Mouse (Mus musculus) spleen, adult 2 months (tissue): Measurements from ENCODE around the gene Bclaf1. TPM values are rescaled to one million over a fixed set of nuclear protein-coding genes. Genes with fewer than 3 reads are reported as not detected.

ENCODE experiments used
- DNase-seq, 2 experiments: peaks; one replicate each; pipeline versions ENCODE4 v3.0.0 to v3.0.0-alpha.2; 2012 to 2021; ENCODE audit warnings: low spot score in 2 of 2, low read depth in 1 of 2
- H3K27ac ChIP-seq: fragments of 200-500 bp; 2 replicates; pipeline ENCODE4 v1.5.1; 2012; ENCODE audit warnings: low read length, inconsistent platforms; ENCODE audit not compliant: insufficient read depth
- H3K27me3 ChIP-seq: fragments of 200-500 bp; 2 replicates; pipeline ENCODE4 v1.6.1; 2012; ENCODE audit warnings: mild to moderate bottlenecking, moderate library complexity, low read length, inconsistent platforms; ENCODE audit not compliant: control insufficient read depth, insufficient read depth
- H3K36me3 ChIP-seq: fragments of 200-500 bp; 2 replicates; pipeline ENCODE4 v1.6.1; 2012; ENCODE audit warnings: mild to moderate bottlenecking, low read length, inconsistent platforms; ENCODE audit not compliant: control insufficient read depth, insufficient read depth
- H3K4me1 ChIP-seq: fragments of 200-500 bp; 2 replicates; pipeline ENCODE4 v1.6.1; 2011; ENCODE audit warnings: inconsistent platforms; ENCODE audit not compliant: control insufficient read depth, insufficient read depth, insufficient read length
- H3K4me3 ChIP-seq: fragments of 200-500 bp; 2 replicates; pipeline ENCODE4 v1.5.1; 2011; ENCODE audit warnings: mild to moderate bottlenecking, inconsistent platforms; ENCODE audit not compliant: insufficient read depth, insufficient read length; ENCODE audit errors: extremely low read depth
- CTCF ChIP-seq: fragments of 200-500 bp; IDR thresholded peaks from 2 replicates; pipeline ENCODE4 v1.5.1; 2011; ENCODE audit warnings: mild to moderate bottlenecking, inconsistent platforms; ENCODE audit not compliant: insufficient read depth, insufficient read length, insufficient replicate concordance; ENCODE audit errors: extremely low read depth
- POLR2A ChIP-seq: fragments of 200-500 bp; IDR thresholded peaks from 2 replicates; pipeline ENCODE4 v1.6.1; 2011; ENCODE audit warnings: low read depth, low read length, inconsistent platforms
- WGBS: fragments of 180-500 bp; shearing (Covaris S2); methylation state at CpG from one replicate; pipeline ENCODE4 v1.1.7; 2018; 5-methylcytosine and 5-hydroxymethylcytosine counted together
- polyA plus RNA-seq: library from polyadenylated mRNA; depleted of rRNA; stranded (reverse); fragments of >200 nt; gene quantifications from 2 replicates; pipeline ENCODE4 v1.2.3, GENCODE M21; 2012

Gene Bclaf1
- polyA plus RNA-seq, 1 experiment, result 11.5 TPM

GRCm38 (mm10) chr10:20274022-20274421, 38.2 kb upstream of the Bclaf1 start:
- TF ChIP-seq POLR2A (no peak), CTCF (no peak)
- WGBS, result 70% methylated on average over 9 of the region's 9 CpGs
- Histone ChIP-seq H3K4me3 (no peak overlapping the region), H3K27me3 (no peaks in the 10 kb centered on the region), H3K27ac (no peak overlapping the region), H3K4me1 (no peaks in the 10 kb centered on the region), H3K36me3 (peaks cover 8% of the 10 kb centered on the region)
- no peak for DNase-seq

DNA sequence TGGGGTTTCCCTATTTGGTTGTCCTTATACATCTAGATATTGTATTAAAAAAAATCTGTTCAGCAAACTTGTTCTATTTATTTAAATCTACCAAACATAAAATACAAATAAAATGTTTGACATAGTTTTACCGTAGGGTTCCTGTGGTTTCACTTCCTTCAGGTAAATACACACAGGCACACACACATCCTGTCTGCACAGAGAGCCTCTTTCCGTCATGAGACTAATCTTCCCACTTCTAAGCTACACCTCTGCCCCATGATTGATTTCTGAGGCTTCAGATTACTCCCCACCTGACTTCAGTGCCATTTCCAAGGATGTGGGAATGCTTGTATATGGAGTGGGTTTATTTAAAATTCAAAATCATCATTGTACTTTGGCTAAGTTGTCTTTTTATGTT, 30.8 kb upstream of the Bclaf1 start:
- Histone ChIP-seq H3K36me3 (no peaks in the 10 kb centered on the region; the same call in 1 of the 2 replicates), H3K27ac (peak overlapping the region; percentile 60; the same call in 1 of the 2 replicates), H3K4me1 (peaks cover 9% of the 10 kb centered on the region; the same call in 1 of the 2 replicates), H3K4me3 (no peak overlapping the region), H3K27me3 (no peaks in the 10 kb centered on the region)
- peak; percentile 19 to 57 for DNase-seq
- 13% methylated on average over 2 of the region's 2 CpGs for WGBS
- TF ChIP-seq CTCF (no peak), POLR2A (no peak)

DNA sequence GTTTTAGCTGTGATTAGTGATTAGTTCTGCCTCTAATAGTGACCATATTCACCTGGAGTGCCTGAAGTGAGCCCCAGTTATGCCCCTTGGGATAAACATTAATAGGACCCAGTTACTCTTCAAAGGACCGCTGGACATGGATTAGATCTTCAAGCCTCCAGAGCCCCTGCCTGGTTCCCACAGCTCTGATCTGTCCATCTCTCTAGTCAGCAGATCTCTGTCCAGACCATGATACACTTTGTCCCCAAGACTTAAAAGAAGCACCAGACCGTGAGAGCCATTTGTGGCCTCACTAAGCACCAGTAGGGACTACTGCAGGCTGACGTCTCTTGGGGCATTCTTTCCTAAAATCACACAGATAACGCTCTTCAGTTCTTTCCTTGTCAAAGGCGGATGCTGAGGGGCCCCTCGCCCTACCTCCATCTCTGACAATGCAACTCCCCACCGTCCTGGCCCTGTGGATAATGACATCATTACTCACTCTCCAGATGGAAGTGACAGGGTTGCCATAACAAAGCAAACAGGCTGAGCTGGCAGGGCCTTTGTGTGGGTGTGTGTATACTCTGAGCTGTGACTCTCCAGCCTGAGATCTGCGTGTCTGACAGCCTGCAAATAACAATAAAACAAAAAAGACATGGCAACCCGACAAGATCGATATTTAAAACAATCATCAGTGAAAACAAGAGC, 26.8 kb upstream of the Bclaf1 start:
- Histone ChIP-seq H3K4me1 (peaks cover 9% of the 10 kb centered on the region; the same call in 1 of the 2 replicates), H3K36me3 (no peaks in the 10 kb centered on the region), H3K4me3 (no peak overlapping the region), H3K27ac (no peak overlapping the region), H3K27me3 (no peaks in the 10 kb centered on the region)
- TF ChIP-seq CTCF (no peak), POLR2A (no peak)
- no peak for DNase-seq
- WGBS, result 83% methylated on average over 10 of the region's 10 CpGs

- Histone ChIP-seq H3K27me3 (no peaks in the 10 kb centered on the region), H3K27ac (no peak overlapping the region), H3K4me3 (no peak overlapping the region), H3K36me3 (no peaks in the 10 kb centered on the region), H3K4me1 (peaks cover 6% of the 10 kb centered on the region; the same call in 1 of the 2 replicates)
- TF ChIP-seq POLR2A, result no peak
- TF ChIP-seq CTCF, result no peak
- no peak for DNase-seq
- WGBS, result 85% methylated on average over 15 of the region's 15 CpGs
Observed at GRCm38 (mm10) chr10:20285994-20286836, 26.1 kb upstream of the Bclaf1 start.

GRCm38 (mm10) chr10:20287369-20287768, 24.9 kb upstream of the Bclaf1 start:
- DNase-seq, result no peak

DNA sequence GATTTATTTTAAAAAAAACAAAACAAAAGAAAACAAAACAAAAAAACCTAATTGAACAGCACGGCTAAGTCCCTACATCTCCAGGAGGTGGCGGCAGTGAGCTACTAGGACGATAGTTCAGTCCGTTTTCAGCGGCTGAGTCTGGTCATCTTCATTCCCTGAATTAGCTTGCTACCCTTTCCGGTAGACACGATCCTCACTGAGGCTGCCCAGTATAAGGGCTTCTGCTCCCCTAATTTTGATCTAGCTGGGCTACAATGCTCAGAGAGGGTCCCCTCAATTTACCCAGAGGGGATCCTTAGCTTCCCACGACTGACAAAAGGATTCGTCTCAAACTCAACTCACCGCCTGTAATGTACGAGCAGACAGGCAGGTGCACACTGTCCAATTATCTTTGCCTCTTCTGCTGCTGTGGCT, 21.8 kb upstream of the Bclaf1 start:
- WGBS, result 4% methylated on average over 11 of the region's 11 CpGs
- peak in 1 of 2 experiments; percentile 68 for DNase-seq
- Histone ChIP-seq H3K4me3 (peak overlapping the region; percentile 29), H3K27me3 (no peaks in the 10 kb centered on the region), H3K36me3 (no peaks in the 10 kb centered on the region), H3K27ac (no peak overlapping the region), H3K4me1 (no peaks in the 10 kb centered on the region)
- TF ChIP-seq POLR2A, result no peak
- TF ChIP-seq CTCF, result peak; percentile 73; the same call in 1 of the 2 replicates

More at GRCm38 (mm10) chr10:20287369-20287768, 24.9 kb upstream of the Bclaf1 start:
- Histone ChIP-seq H3K27me3 (no peaks in the 10 kb centered on the region), H3K4me1 (no peaks in the 10 kb centered on the region), H3K4me3 (no peak overlapping the region), H3K27ac (no peak overlapping the region), H3K36me3 (no peaks in the 10 kb centered on the region)
- 86% methylated on average over 6 of the region's 6 CpGs for WGBS
- TF ChIP-seq POLR2A, result no peak
- no peak for TF ChIP-seq CTCF

- Histone ChIP-seq H3K4me1 (no peaks in the 10 kb centered on the region), H3K27ac (no peak overlapping the region), H3K4me3 (no peak overlapping the region), H3K27me3 (no peaks in the 10 kb centered on the region), H3K36me3 (no peaks in the 10 kb centered on the region)
- DNase-seq, result no peak
- TF ChIP-seq POLR2A (no peak), CTCF (peak; percentile 14; the same call in 1 of the 2 replicates)
- 70% methylated on average over 5 of the region's 5 CpGs for WGBS
Observed at GRCm38 (mm10) chr10:20295961-20296360, 16.3 kb upstream of the Bclaf1 start.
